Mouse (Mus musculus) ES-E14 (cell line): ENCODE data around the gene Chrm5.

Source experiments
- CHD2 ChIP-seq: IDR thresholded peaks from 2 replicates; pipeline ENCODE4 v1.6.1; 2014; ENCODE audit warnings: mild to moderate bottlenecking, low read depth, low read length, inconsistent platforms
- HCFC1 ChIP-seq: IDR thresholded peaks from 2 replicates; pipeline ENCODE4 v1.6.1; 2012; ENCODE audit warnings: low read length, inconsistent platforms, borderline replicate concordance; ENCODE audit not compliant: insufficient read depth
- MAFK ChIP-seq: IDR thresholded peaks from 2 replicates; pipeline ENCODE4 v1.6.1; 2014; ENCODE audit warnings: mild to moderate bottlenecking, low read depth, low read length, inconsistent platforms; ENCODE audit not compliant: insufficient read depth
- ZC3H11A ChIP-seq: IDR thresholded peaks from 2 replicates; pipeline ENCODE4 v1.6.1; 2012; ENCODE audit warnings: low read depth, mild to moderate bottlenecking, inconsistent platforms, low read length, borderline replicate concordance
- ZNF384 ChIP-seq: IDR thresholded peaks from 2 replicates; pipeline ENCODE4 v1.6.1; 2012; ENCODE audit warnings: low read depth, low read length, inconsistent platforms

GRCm38 (mm10) chr2:112497851-112498250, 17.3 kb upstream of the Chrm5 start:
- TF ChIP-seq MAFK (no peak), ZNF384 (no peak), HCFC1 (no peak), CHD2 (no peak), ZC3H11A (no peak)
